Mouse (Mus musculus): Measurements from ENCODE around the gene Krt76. TPM values are rescaled to one million over a fixed set of nuclear protein-coding genes. Genes with fewer than 3 reads are reported as not detected.

The Krt76 gene
- polyA plus RNA-seq, 1 experiment from 2014 or later: not detected

DNA sequence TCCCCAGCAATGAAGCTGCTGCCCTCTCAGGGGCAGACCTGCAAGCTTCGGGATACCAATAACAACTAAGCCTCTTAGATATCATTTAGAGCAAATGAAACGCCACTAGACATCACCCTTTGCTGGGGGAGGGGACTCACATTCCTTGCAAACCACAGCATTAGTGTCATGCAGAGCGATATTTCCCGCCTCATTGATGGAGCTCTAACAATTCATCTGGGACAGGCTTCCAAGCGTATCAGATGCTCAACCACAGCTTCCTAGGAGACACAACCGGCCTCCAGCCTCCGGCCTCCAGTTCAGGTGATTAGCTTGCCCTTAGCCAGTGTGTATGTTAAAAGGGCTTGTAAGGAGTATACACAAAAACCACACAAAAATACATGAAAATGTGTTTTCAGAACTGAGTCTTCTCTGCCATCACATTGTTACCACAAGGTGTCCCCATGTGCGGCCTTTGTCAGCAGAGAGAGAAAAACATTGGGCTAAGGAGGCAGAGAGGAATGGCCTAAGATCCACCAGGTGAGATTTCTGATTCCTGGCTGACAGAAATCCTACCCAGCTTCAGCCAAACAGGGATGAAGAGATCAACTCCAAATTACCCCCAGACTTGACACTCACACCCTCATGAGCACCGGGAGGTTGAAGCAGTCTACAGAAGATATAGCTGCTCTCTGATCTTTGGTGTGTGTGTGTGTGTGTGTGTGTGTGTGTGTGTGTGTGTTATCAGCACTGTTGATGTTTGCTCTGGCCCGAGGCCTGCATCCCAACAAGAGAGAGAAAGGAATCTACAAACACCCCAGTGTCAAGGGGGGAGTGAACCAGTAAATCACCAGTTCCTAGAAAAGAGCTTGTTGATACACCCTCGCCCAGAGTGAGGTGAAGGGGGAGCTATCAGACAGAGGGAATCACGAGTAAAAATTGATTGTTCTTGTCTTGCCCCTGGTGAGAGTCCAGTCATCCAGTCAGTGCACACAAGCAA, 9.7 kb upstream of the Krt76 start:
- H3K27me3 ChIP-seq (ENCODE audit: low read depth, poor library complexity, severe bottlenecking): no peaks in the 10 kb centered on the region
- H3K9me3 ChIP-seq (replicated peaks): no peaks in the 10 kb centered on the region
- no peaks in the 10 kb centered on the region for H3K4me1 ChIP-seq
- WGBS: 65% methylated on average over 12 of the region's 12 CpGs
- H3K4me3 ChIP-seq: no peak overlapping the region
- H3K36me3 ChIP-seq: no peaks in the 10 kb centered on the region
- no peak for DNase-seq (ENCODE audit: low spot score)
- no peak overlapping the region for H3K27ac ChIP-seq

DNA sequence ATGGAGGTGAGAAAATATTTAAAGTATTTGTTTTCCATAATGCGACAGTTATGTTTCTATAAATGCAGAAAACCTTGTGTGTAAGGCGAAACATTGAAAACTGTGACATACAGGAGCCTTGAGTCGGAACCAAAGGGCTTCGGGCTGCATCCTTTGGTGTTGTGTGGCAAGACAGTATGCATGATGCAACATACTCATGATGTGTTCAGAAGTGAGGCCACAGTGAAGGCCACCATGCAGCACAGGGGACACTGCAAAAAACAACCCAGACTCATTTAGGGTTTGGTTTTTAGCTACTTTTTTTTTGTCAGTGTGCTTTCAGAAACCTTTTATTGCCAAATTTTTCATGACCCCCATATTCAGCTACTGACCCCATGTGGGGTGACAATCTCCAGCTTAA, 2.5 kb upstream of the Krt76 start:
- no peak for DNase-seq (ENCODE audit: low spot score)
- H3K27ac ChIP-seq: no peak overlapping the region
- H3K4me1 ChIP-seq: no peaks in the 10 kb centered on the region
- no peaks in the 10 kb centered on the region for H3K9me3 ChIP-seq (replicated peaks)
- H3K27me3 ChIP-seq (ENCODE audit: low read depth, poor library complexity, severe bottlenecking): no peaks in the 10 kb centered on the region
- 92% methylated on average over 4 of the region's 4 CpGs for WGBS
- no peak overlapping the region for H3K4me3 ChIP-seq
- H3K36me3 ChIP-seq: no peaks in the 10 kb centered on the region

DNA sequence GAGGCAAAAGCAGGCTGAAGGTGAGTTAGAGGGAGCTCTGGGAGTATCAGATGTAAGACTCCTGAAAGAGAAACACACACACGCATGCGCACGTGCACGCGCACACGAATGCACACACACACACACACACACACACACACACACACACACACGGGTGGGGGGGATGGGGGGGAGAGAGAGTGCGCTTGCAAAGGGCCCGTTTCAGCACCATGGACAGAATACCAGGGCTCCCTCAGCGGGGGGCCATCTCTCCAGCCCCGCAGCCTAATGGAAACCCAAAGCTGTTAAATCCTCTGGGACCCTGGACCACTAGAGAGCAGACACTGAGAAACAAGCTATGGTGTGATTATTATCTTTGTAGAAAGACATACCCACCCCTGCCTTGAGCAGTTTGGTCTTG, 12.9 kb downstream of the Krt76 start:
- Histone ChIP-seq H3K27ac (no peak overlapping the region), H3K27me3 (ENCODE audit: low read depth, poor library complexity, severe bottlenecking) (no peaks in the 10 kb centered on the region), H3K9me3 (replicated peaks) (no peaks in the 10 kb centered on the region), H3K4me1 (no peaks in the 10 kb centered on the region), H3K4me3 (no peak overlapping the region), H3K36me3 (no peaks in the 10 kb centered on the region)
- WGBS: 33% methylated on average over 10 of the region's 11 CpGs
- peak; percentile 53 for DNase-seq (ENCODE audit: low spot score)

DNA sequence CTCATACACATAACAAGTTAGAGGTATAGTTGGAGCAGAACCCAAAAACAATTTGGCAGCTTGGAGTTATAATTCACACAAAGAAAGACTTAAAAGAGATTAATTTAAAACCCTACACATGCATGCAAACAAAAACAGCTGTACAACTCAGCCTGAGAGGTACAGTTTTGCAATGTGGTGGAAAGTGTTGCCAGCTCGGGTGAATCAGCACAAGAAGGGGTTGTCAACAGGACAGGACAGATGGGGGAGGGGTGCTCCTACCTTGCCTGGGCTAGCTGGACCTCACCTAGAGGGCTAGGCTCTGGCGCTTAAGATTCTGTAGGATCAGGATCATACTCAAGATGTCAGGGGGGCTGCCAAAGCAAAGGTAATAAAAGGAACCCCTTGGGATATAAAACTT, 14.7 kb downstream of the Krt76 start:
- Histone ChIP-seq H3K4me3 (no peak overlapping the region), H3K27ac (no peak overlapping the region), H3K36me3 (no peaks in the 10 kb centered on the region), H3K4me1 (no peaks in the 10 kb centered on the region), H3K9me3 (replicated peaks) (no peaks in the 10 kb centered on the region), H3K27me3 (ENCODE audit: low read depth, poor library complexity, severe bottlenecking) (no peaks in the 10 kb centered on the region)
- 63% methylated on average over 2 of the region's 2 CpGs for WGBS
- DNase-seq (ENCODE audit: low spot score): no peak

DNA sequence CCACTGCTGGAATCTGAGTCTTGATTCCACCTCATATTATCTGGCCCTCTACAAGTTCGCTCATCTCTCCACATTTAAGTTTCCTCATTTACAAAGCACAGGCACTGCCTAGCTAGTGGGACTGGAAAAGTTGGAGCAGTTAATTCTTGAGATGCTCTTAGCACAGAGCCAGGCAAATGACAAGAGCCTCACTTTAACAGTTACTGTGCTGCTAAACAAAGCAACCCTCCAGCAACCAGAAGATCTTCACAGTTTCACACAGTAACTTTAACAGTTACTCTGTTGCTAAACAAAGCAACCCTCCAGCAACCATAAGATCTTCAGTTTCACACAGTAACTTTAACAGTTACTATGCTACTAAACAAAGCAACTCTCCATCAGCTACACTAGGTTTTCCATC, 18.3 kb downstream of the Krt76 start:
- no peak overlapping the region for H3K4me3 ChIP-seq
- no peak for DNase-seq (ENCODE audit: low spot score)
- H3K27ac ChIP-seq: no peak overlapping the region
- no peaks in the 10 kb centered on the region for H3K4me1 ChIP-seq
- no peaks in the 10 kb centered on the region for H3K9me3 ChIP-seq (replicated peaks)
- peaks cover 5% of the 10 kb centered on the region; the same call in 1 of the 2 replicates for H3K27me3 ChIP-seq (ENCODE audit: low read depth, poor library complexity, severe bottlenecking)
- WGBS: 81% methylated on average over 1 of the region's 1 CpGs
- H3K36me3 ChIP-seq: no peaks in the 10 kb centered on the region

DNA sequence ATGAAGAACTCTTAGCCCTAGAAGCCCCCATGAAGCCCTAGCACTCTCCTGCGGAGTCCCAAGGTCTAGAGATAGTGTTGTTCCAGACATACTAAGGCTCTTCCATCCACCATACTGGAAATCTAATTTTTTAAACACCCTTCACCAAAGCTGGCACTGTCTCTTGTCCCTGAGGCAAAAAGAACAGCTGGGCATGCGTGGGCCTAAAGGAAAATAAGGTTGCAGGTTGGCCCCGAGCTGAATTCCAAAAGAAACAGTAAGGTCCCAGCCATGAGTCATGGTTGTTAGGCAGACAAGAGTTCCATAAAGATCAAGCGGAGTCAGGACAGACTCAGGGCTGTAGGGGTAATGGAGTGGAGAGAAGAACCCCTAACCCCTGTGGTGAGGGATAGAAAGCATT, 19.5 kb downstream of the Krt76 start:
- Histone ChIP-seq H3K4me1 (no peaks in the 10 kb centered on the region), H3K4me3 (no peak overlapping the region), H3K36me3 (no peaks in the 10 kb centered on the region), H3K27ac (no peak overlapping the region), H3K27me3 (ENCODE audit: low read depth, poor library complexity, severe bottlenecking) (peaks cover 16% of the 10 kb centered on the region; the same call in 1 of the 2 replicates), H3K9me3 (replicated peaks) (no peaks in the 10 kb centered on the region)
- no peak for DNase-seq (ENCODE audit: low spot score)
- WGBS: 82% methylated on average over 4 of the region's 4 CpGs

DNA sequence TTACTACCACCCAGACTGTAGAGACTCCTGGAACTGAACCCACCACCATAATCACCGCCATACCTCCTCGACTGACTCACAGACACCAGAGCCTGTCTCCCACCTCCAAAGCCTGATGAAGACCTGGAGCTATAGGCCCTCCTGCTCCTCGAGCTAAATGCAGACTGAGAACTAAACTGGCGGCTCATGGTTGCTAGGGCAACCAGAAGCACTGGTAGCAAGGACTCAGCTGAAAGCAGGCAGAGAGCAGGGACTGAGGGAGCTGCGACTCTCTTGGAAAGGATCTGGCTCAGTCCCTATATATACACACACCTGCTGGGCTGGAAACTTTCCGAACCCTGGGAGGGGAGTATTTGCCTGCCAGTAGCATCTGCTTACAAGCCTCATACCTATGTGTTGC, 23.3 kb downstream of the Krt76 start, which contains the start of gene Krt77:
Gene Krt77, minus strand, starts transcription at position 275 of the 400 bp plus-strand sequence.
- H3K36me3 ChIP-seq: no peaks in the 10 kb centered on the region
- H3K4me1 ChIP-seq: no peaks in the 10 kb centered on the region
- H3K27ac ChIP-seq: no peak within 1 kb of the TSS
- no peak within 1 kb of the TSS for H3K4me3 ChIP-seq
- no peaks in the 10 kb centered on the region for H3K9me3 ChIP-seq (replicated peaks)
- peaks cover 24% of the 10 kb centered on the region; the same call in 1 of the 2 replicates for H3K27me3 ChIP-seq (ENCODE audit: low read depth, poor library complexity, severe bottlenecking)
- 51% methylated on average over 6 of the region's 6 CpGs for WGBS
- DNase-seq (ENCODE audit: low spot score): no peak

DNA sequence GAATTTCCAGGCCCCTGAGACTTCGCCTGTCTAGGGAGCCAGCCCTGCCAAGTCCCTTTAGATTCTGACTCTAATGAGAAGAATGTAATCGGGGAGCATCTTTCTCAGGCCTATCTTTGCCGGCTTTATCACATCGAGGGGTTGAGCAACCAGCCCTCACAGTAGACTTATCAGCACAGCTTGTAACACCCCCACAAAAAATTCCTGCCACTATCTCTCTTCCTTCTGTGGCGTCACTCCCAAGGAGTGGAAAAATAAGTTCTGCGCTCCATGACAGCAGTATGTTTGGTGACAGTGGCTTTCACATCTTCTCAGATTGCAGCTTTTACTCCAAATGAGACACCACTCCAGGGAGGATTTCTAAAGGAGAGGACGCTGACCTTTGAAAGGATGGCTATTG, 26.0 kb downstream of the Krt76 start:
- no peak overlapping the region for H3K4me3 ChIP-seq
- H3K4me1 ChIP-seq: no peaks in the 10 kb centered on the region
- WGBS: 90% methylated on average over 7 of the region's 7 CpGs
- DNase-seq (ENCODE audit: low spot score): no peak
- H3K27me3 ChIP-seq (ENCODE audit: low read depth, poor library complexity, severe bottlenecking): peaks cover 41% of the 10 kb centered on the region; the same call in 1 of the 2 replicates
- H3K36me3 ChIP-seq: no peaks in the 10 kb centered on the region
- H3K27ac ChIP-seq: no peak overlapping the region
- H3K9me3 ChIP-seq (replicated peaks): no peaks in the 10 kb centered on the region

DNA sequence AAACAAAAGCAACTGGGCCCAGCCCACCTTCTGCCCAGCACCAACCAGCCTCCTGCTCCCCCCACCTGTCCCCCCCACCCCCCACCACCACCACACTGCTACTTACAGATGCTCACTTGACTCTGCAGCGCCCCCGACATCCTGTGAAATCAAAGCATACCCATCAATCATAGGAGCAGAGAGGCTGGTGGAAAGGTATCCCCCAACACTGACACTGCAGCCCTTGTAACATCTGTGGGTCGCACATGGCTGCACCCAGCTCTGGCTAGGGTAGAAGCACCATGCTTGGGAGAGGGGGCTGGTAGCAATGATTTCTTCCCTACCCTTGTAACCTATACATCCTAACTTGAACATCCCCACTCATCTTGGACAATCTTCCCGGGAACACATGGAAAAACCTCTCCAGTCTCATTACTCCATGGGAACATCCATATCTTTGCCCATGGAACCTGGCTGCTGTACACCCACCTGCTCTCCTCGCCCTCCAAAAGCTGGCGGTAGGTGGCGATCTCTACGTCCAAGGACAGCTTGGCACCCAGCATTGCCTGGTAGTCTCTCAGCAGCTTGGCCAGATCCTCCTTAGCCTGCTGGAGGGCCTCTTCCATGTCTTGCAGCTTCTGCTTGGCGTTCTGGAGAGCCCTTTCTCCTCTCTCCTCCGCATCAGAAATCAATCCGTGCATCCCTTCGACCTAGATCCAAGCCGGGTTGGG, 32.1 kb downstream of the Krt76 start:
- peak overlapping the region; percentile 55 for H3K4me3 ChIP-seq
- peaks cover 23% of the 10 kb centered on the region for H3K4me1 ChIP-seq

DNA sequence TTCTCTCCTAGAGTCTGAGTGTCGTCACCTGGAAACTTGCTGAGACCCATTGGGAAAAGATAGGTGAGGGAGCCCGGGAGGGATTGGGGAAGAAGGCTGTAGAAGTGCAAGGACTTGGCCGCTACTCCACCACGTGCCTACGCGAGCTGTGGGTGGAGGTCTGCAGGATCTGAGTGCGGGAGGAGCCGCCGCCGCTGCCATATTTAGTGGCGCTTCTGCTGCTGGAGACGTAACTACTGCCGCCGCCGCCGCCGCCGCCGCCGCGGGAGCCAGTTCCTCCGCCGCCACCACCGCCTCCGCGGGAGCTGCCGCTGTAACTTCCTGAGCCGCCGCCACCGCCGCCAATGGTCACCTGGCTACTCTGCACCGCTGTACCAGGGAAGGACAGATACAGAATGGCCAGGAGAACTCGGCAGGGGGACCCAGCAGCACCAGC, 33.0 kb downstream of the Krt76 start:
- WGBS: under 1% methylated on average over 33 of the region's 33 CpGs
- H3K4me1 ChIP-seq: peaks cover 23% of the 10 kb centered on the region

More for the DNA sequence above, 32.1 kb downstream of the Krt76 start:
- DNase-seq (ENCODE audit: low spot score): no peak
- no peak overlapping the region for H3K27ac ChIP-seq
- WGBS: 53% methylated on average over 13 of the region's 13 CpGs
- H3K27me3 ChIP-seq (ENCODE audit: low read depth, poor library complexity, severe bottlenecking): peaks cover 87% of the 10 kb centered on the region
- no peaks in the 10 kb centered on the region for H3K36me3 ChIP-seq
- H3K9me3 ChIP-seq (replicated peaks): no peaks in the 10 kb centered on the region

DNA sequence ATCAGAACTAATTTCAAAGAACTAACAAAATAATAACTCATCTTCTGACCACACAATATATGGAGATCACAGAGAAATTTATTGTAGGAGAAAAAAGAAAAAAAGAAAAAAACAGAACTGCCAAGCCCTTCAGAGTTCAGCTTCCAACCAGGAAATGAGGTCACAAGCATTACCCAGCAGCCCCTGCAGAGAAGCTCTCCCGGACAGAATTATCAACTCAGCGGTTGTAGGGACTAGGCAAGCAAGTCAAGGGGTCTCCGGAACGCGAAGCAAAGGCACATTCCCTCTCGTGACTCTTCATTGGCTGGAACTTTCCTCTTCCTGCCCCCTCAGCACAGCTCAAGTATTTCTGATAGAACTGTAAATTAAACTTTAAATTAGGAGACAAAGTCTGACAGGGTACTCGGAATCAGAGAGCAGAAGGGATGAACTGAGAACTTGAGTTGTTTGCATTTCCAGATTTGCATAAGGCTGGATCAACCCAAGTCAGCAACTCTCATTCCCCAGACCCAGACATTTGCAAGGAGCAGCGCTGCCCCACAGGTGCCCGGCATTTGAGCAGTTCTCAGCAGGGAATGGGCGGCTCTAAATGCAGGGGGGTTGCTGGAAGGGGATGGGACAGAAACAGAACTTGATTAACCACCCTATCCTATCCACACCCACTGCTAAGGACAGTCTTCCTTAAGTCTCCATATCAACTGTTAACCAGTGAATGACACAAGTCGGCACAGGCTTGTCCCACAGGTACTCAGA, 33.9 kb downstream of the Krt76 start:
- 6% methylated on average over 11 of the region's 11 CpGs for WGBS
- no peaks in the 10 kb centered on the region for H3K36me3 ChIP-seq
- no peak for DNase-seq (ENCODE audit: low spot score)
- H3K4me1 ChIP-seq: peaks cover 23% of the 10 kb centered on the region
- H3K27ac ChIP-seq: no peak overlapping the region
- peak overlapping the region; percentile 55 for H3K4me3 ChIP-seq
- no peaks in the 10 kb centered on the region for H3K9me3 ChIP-seq (replicated peaks)
- H3K27me3 ChIP-seq (ENCODE audit: low read depth, poor library complexity, severe bottlenecking): peaks cover 96% of the 10 kb centered on the region

More for the DNA sequence above, 33.0 kb downstream of the Krt76 start:
- Histone ChIP-seq H3K27ac (peak overlapping the region; percentile 30; the same call in 1 of the 2 replicates), H3K9me3 (replicated peaks) (no peaks in the 10 kb centered on the region), H3K27me3 (ENCODE audit: low read depth, poor library complexity, severe bottlenecking) (peaks cover 87% of the 10 kb centered on the region), H3K36me3 (no peaks in the 10 kb centered on the region), H3K4me3 (peak overlapping the region; percentile 55)
- peak; percentile 78 for DNase-seq (ENCODE audit: low spot score)

DNA sequence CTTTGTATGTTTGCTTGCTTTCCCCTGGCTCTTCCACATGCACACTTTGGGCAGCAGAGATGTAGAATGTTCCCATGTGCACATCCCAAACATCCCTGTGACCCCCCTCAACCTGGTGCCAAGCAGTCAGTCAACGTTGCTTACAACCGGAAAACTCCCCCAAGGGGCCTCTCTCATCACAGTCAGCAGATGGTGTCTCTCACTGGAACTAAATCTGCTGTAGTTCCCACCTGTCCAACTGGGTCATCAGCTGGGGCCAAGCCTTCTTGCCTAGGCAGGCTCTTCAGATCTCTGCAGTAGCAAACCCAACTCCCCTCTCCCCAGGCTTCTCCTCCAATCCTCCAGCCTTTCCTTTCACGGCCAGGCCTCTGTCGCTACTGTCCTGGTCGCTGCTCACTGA, 36.0 kb downstream of the Krt76 start:
- DNase-seq (ENCODE audit: low spot score): no peak
- H3K27ac ChIP-seq: no peak overlapping the region
- no peaks in the 10 kb centered on the region for H3K9me3 ChIP-seq (replicated peaks)
- WGBS: 67% methylated on average over 5 of the region's 5 CpGs
- no peaks in the 10 kb centered on the region for H3K36me3 ChIP-seq
- H3K4me1 ChIP-seq: peaks cover 23% of the 10 kb centered on the region
- H3K27me3 ChIP-seq (ENCODE audit: low read depth, poor library complexity, severe bottlenecking): peaks cover 100% of the 10 kb centered on the region
- no peak overlapping the region for H3K4me3 ChIP-seq

Measured in limb, embryonic 10.5 days (tissue).